Mouse (Mus musculus): Measurements from ENCODE around the gene Med29. TPM values are rescaled to one million over a fixed set of nuclear protein-coding genes. Genes with fewer than 3 reads are reported as not detected.

Gene Med29
- polyA plus RNA-seq (2012; rRNA removed) = 43.0 and 44.9 TPM in 2 replicates

GRCm38 (mm10) chr7:28392429-28393271 lies at the start of gene Med29, which contains the start of gene Paf1:
Med29 (minus strand) TSS chr7:28392708.
Paf1 (plus strand) TSS chr7:28392951.

GRCm38 (mm10) chr7:28436932-28437570 lies 44.5 kb upstream of the Med29 start, which contains the start of gene Gmfg:
Gmfg (plus strand) TSS chr7:28437447.

GRCm38 (mm10) chr7:28380237-28381016 lies 12.1 kb downstream of the Med29 start, which contains the start of gene Zfp36:
Zfp36 (minus strand) TSS chr7:28380253.

GRCm38 (mm10) chr7:28372251-28373108 lies 20.0 kb downstream of the Med29 start, which contains the start of gene Plekhg2:
Plekhg2 (minus strand) TSS chr7:28372599.

GRCm38 (mm10) chr7:28350155-28350883 lies 42.2 kb downstream of the Med29 start, which contains the start of gene Rps16:
Rps16 (plus strand) TSS chr7:28350652.

GRCm38 (mm10) chr7:28338108-28338998 lies 54.2 kb downstream of the Med29 start, which contains the start of gene Supt5:
Supt5 (minus strand) TSS chr7:28338746.

Other genes starting within 250 kb of the Med29 start
- gene Fbl, start 223.0 kb downstream of the Med29 start, polyA plus RNA-seq (2012; rRNA removed) = 203 and 219 TPM in 2 replicates
- 24.1 and 28.7 TPM in 2 replicates for gene Dyrk1b, start 213.2 kb downstream of the Med29 start, polyA plus RNA-seq (2012; rRNA removed)
- 78.5 and 79.8 TPM in 2 replicates for gene Eid2, start 124.8 kb downstream of the Med29 start, polyA plus RNA-seq (2012; rRNA removed)
- 46.2 and 47.3 TPM in 2 replicates for gene Eid2b, start 115.0 kb downstream of the Med29 start, polyA plus RNA-seq (2012; rRNA removed)
- 1.9 and 2.3 TPM in 2 replicates for gene Selenov, start 101.5 kb downstream of the Med29 start, polyA plus RNA-seq (2012; rRNA removed)
- 13.5 and 13.6 TPM in 2 replicates for gene Dll3, start 90.5 kb downstream of the Med29 start, polyA plus RNA-seq (2012; rRNA removed)
- 87.3 and 91.7 TPM in 2 replicates for gene Timm50, start 80.6 kb downstream of the Med29 start, polyA plus RNA-seq (2012; rRNA removed)
- gene Supt5, start 54.0 kb downstream of the Med29 start, polyA plus RNA-seq (2012; rRNA removed) = 98.1 and 101 TPM in 2 replicates
- 1,114 and 1,140 TPM in 2 replicates for gene Rps16, start 42.1 kb downstream of the Med29 start, polyA plus RNA-seq (2012; rRNA removed)
- 13.5 and 19.5 TPM in 2 replicates for gene Plekhg2, start 20.1 kb downstream of the Med29 start, polyA plus RNA-seq (2012; rRNA removed)
- gene Zfp36, start 12.5 kb downstream of the Med29 start, polyA plus RNA-seq (2012; rRNA removed) = 2.6 and 4.6 TPM in 2 replicates
- gene Paf1, start 243 bp upstream of the Med29 start, polyA plus RNA-seq (2012; rRNA removed) = 104 and 110 TPM in 2 replicates
- gene Gmfg, start 44.7 kb upstream of the Med29 start, polyA plus RNA-seq (2012; rRNA removed) = 2.9 TPM in 2 replicates
- 58.8 and 65.9 TPM in 2 replicates for gene Lrfn1, start 59.3 kb upstream of the Med29 start, polyA plus RNA-seq (2012; rRNA removed)
- not detected in 2 replicates for gene Ifnl2, start 117.7 kb upstream of the Med29 start, polyA plus RNA-seq (2012; rRNA removed)
- not detected in 2 replicates for gene Ifnl3, start 130.1 kb upstream of the Med29 start, polyA plus RNA-seq (2012; rRNA removed)
- not detected in 2 replicates for gene Sycn, start 148.2 kb upstream of the Med29 start, polyA plus RNA-seq (2012; rRNA removed)
- 0.20 and 3.1 TPM in 2 replicates for gene Nccrp1, start 154.5 kb upstream of the Med29 start, polyA plus RNA-seq (2012; rRNA removed)
- gene Samd4b, start 205.4 kb upstream of the Med29 start, polyA plus RNA-seq (2012; rRNA removed) = 53.4 and 61.8 TPM in 2 replicates
- gene Pak4, start 205.5 kb upstream of the Med29 start, polyA plus RNA-seq (2012; rRNA removed) = 11.0 and 12.7 TPM in 2 replicates
- 0.22 and 0.92 TPM in 2 replicates for gene Acp7, start 238.6 kb upstream of the Med29 start, polyA plus RNA-seq (2012; rRNA removed)

Measured in central nervous system, embryonic 18 days (tissue).